Mouse (Mus musculus): ENCODE results near the gene Hspa12b. TPM values are rescaled to one million over a fixed set of nuclear protein-coding genes. Genes with fewer than 3 reads are reported as not detected.

The Hspa12b gene
- polyA plus RNA-seq, 1 experiment from 2014 or later = 25.0 TPM

DNA sequence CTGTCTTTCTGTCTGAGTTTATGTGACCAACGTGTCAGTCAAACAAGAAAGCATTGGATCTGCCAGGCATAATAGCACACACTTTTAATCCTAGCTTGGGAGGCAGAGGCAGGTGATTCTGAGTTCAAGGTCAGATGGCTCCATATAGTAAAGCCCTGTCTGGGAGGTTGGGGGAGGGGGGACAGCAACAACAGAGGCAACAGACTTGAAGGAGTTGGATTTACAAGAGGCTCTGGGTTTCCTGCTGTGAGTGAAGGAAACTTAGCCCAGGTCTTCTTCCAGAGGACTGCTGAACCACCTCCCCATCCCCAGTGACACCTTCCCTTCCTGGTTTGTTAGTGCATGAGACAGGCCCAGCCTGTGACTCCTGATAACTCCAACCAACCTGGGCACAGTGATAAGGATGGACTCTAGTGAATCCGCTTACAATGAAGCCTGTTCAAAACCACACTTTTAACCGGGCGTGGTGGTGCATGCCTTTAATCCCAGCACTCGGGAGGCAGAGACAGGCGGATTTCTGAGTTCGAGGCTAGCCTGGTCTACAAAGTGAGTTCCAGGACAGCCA, 25.2 kb downstream of the Hspa12b start:
- H3K36me3 ChIP-seq (ENCODE audit: control insufficient read depth, insufficient read depth, low read length) = peaks cover 9% of the 10 kb centered on the region
- no peak for ATAC-seq (ENCODE audit: insufficient read depth, low FRiP score)
- no peak overlapping the region for H3K4me2 ChIP-seq (ENCODE audit: low read depth, low read length)
- H3K27me3 ChIP-seq (ENCODE audit: control insufficient read depth, insufficient read depth, low read length) = no peaks in the 10 kb centered on the region
- 87% methylated on average over 7 of the region's 7 CpGs for WGBS
- H3K27ac ChIP-seq (ENCODE audit: low read length) = no peak overlapping the region
- H3K4me1 ChIP-seq (ENCODE audit: control insufficient read depth, insufficient read depth, low read length) = no peaks in the 10 kb centered on the region
- no peak overlapping the region for H3K4me3 ChIP-seq (replicated peaks; ENCODE audit: low read length)
- no peak overlapping the region for H3K9ac ChIP-seq (ENCODE audit: low read length)
- H3K9me3 ChIP-seq (replicated peaks; ENCODE audit: control insufficient read depth, low read length) = no peaks in the 10 kb centered on the region

DNA sequence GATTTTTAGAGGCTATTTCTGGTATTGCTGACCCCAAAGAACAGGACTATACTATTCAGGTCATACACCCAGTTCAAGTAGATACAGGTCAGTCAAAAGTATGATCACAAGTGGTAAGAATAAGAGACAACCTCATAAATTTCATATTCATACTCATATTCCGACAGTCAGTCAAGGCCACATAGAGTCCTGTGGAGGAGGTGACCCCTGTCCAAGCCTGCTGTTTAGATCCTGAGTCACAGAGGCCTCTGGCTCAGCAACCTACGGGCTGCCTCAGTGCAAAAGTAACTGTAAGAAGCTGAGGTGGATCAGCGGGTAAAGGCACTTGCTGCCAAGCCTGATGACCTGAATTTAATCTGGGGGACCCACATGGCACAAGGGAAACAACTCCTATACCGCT, 27.0 kb downstream of the Hspa12b start:
- no peak for ATAC-seq (ENCODE audit: insufficient read depth, low FRiP score)
- peaks cover 4% of the 10 kb centered on the region; the same call in 1 of the 2 replicates for H3K36me3 ChIP-seq (ENCODE audit: control insufficient read depth, insufficient read depth, low read length)
- no peaks in the 10 kb centered on the region for H3K27me3 ChIP-seq (ENCODE audit: control insufficient read depth, insufficient read depth, low read length)
- H3K4me2 ChIP-seq (ENCODE audit: low read depth, low read length) = no peak overlapping the region
- H3K4me1 ChIP-seq (ENCODE audit: control insufficient read depth, insufficient read depth, low read length) = peaks cover 3% of the 10 kb centered on the region
- H3K9ac ChIP-seq (ENCODE audit: low read length) = no peak overlapping the region
- H3K4me3 ChIP-seq (replicated peaks; ENCODE audit: low read length) = no peak overlapping the region
- H3K9me3 ChIP-seq (replicated peaks; ENCODE audit: control insufficient read depth, low read length) = no peaks in the 10 kb centered on the region
- H3K27ac ChIP-seq (ENCODE audit: low read length) = no peak overlapping the region
- WGBS = 92% methylated on average over 4 of the region's 4 CpGs

DNA sequence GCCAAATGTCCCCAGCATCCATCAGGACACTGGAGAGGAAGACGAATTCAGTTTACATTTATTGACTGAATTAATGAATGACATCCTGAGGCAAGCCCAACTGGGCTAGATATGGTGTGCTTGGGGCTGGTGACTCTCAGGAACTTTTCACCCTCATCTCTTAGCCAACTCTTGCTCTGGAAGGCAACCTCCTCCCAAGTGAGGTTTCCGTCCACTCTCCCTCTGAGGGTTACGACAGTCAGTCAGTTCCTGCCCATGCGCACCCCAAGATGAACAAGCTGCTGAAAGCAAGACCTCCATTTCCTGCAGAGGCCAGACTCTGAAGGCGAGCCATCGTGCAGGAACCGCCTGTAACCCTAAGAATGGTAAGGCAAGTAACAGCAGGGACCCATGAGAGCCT, 29.9 kb downstream of the Hspa12b start:
- peaks cover 10% of the 10 kb centered on the region for H3K4me1 ChIP-seq (ENCODE audit: control insufficient read depth, insufficient read depth, low read length)
- no peaks in the 10 kb centered on the region for H3K36me3 ChIP-seq (ENCODE audit: control insufficient read depth, insufficient read depth, low read length)
- no peak overlapping the region for H3K4me2 ChIP-seq (ENCODE audit: low read depth, low read length)
- H3K9me3 ChIP-seq (replicated peaks; ENCODE audit: control insufficient read depth, low read length) = no peaks in the 10 kb centered on the region
- H3K27ac ChIP-seq (ENCODE audit: low read length) = no peak overlapping the region
- 91% methylated on average over 7 of the region's 7 CpGs for WGBS
- no peaks in the 10 kb centered on the region for H3K27me3 ChIP-seq (ENCODE audit: control insufficient read depth, insufficient read depth, low read length)
- no peak overlapping the region for H3K4me3 ChIP-seq (replicated peaks; ENCODE audit: low read length)
- no peak for ATAC-seq (ENCODE audit: insufficient read depth, low FRiP score)
- no peak overlapping the region for H3K9ac ChIP-seq (ENCODE audit: low read length)

DNA sequence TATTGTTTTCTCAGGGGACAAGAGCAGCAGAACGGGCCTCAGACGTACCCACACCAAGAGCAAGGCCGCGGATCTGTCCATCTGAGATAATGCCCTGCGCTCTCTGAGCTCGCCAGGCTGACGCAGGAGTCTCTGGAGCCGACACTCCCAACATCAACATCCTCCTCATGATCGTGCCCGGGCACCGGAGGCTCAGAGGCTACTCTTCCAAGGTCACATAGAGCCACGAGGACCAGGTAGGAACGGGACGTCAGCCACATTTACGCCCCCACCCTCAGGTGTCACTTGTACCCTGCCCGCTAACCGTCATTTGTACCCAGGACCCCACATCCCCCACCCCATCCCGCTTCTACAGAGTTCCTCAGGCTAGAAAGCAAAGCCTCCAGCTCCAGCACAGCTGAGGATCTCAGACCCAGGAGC, 32.4 kb downstream of the Hspa12b start:
- Histone ChIP-seq H3K9ac (ENCODE audit: low read length) (peak overlapping the region; percentile 89), H3K4me2 (ENCODE audit: low read depth, low read length) (peak overlapping the region; percentile 81), H3K4me1 (ENCODE audit: control insufficient read depth, insufficient read depth, low read length) (peaks cover 10% of the 10 kb centered on the region), H3K27ac (ENCODE audit: low read length) (peak overlapping the region; percentile 81), H3K36me3 (ENCODE audit: control insufficient read depth, insufficient read depth, low read length) (no peaks in the 10 kb centered on the region), H3K27me3 (ENCODE audit: control insufficient read depth, insufficient read depth, low read length) (no peaks in the 10 kb centered on the region; the same call in 1 of the 2 replicates), H3K4me3 (replicated peaks; ENCODE audit: low read length) (peak overlapping the region; percentile 79), H3K9me3 (replicated peaks; ENCODE audit: control insufficient read depth, low read length) (no peaks in the 10 kb centered on the region)
- ATAC-seq (ENCODE audit: insufficient read depth, low FRiP score) = peak; percentile 48
- under 1% methylated on average over 18 of the region's 18 CpGs for WGBS

DNA sequence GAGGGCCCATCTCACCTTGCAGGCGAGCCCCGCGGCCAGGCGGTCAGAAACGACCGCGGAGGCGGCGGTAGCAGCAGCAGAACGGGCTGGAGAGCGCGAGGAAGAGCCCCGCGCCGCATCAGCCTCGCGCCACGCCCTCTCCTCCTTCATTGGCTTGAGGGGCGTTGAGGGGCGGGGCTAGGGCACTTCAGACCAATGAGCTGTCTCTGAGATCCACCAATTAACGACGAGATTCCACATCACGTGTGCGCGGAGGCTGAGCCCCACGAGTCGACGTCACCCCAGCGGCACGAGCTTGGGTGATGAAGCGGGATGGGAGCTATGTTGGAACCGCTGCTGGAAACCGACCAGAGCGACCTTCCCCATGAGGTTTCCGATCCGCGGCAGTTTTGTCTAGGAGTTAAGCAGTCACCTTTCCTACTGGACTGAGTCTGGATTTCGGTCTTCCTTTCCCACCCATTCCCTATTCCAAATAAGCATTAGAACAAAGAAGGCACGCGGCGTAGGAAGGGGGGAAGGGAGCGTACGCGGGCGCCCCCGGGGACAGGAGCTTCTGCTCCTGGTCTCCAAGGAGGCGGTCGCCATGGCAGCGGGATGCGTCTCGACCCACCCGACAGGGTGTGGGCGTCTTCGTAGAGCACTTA, 33.0 kb downstream of the Hspa12b start, which contains the start of gene 1700037H04Rik:
Gene 1700037H04Rik, minus strand, starts transcription at position 144 of the 644 bp plus-strand sequence.
- Histone ChIP-seq H3K27ac (ENCODE audit: low read length) (peak within 1 kb of the TSS; percentile 93), H3K4me1 (ENCODE audit: control insufficient read depth, insufficient read depth, low read length) (peaks cover 10% of the 10 kb centered on the region), H3K9me3 (replicated peaks; ENCODE audit: control insufficient read depth, low read length) (0 out of 2 replicates have a peak, but pooled peaks cover 3% of the 10 kb centered on the region), H3K36me3 (ENCODE audit: control insufficient read depth, insufficient read depth, low read length) (no peaks in the 10 kb centered on the region), H3K4me3 (replicated peaks; ENCODE audit: low read length) (peak within 1 kb of the TSS; percentile 79), H3K4me2 (ENCODE audit: low read depth, low read length) (peak within 1 kb of the TSS; percentile 93), H3K9ac (ENCODE audit: low read length) (peak within 1 kb of the TSS; percentile 89), H3K27me3 (ENCODE audit: control insufficient read depth, insufficient read depth, low read length) (no peaks in the 10 kb centered on the region; the same call in 1 of the 2 replicates)
- WGBS = under 1% methylated on average over 54 of the region's 54 CpGs
- peak; percentile 97 for ATAC-seq (ENCODE audit: insufficient read depth, low FRiP score)

DNA sequence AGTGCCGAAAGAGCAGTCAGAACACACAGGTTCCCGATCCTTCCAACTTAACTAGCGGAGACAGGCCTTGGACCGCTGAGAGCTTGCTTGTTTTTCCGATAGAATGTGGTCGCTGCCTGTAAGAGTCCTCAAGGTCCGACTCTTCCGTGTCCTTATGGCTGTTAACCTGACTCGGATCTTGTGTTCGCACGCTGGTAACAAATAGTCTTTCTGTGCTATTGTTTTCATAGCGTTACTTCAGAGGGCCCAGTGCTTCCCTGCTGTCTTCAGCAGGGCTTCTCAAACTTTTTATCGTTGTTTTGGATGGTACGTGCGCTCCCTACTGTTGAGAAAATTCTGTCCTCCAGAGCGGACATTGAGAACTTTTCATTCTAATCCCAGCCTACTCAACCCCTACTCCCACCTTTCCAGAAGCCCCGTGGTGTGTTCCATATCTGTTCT, 33.6 kb downstream of the Hspa12b start:
- H3K9ac ChIP-seq (ENCODE audit: low read length) = peak overlapping the region; percentile 86
- no peak for ATAC-seq (ENCODE audit: insufficient read depth, low FRiP score)
- peaks cover 10% of the 10 kb centered on the region for H3K4me1 ChIP-seq (ENCODE audit: control insufficient read depth, insufficient read depth, low read length)
- peak overlapping the region; percentile 93 for H3K27ac ChIP-seq (ENCODE audit: low read length)
- H3K9me3 ChIP-seq (replicated peaks; ENCODE audit: control insufficient read depth, low read length) = 0 out of 2 replicates have a peak, but pooled peaks cover 3% of the 10 kb centered on the region
- H3K4me3 ChIP-seq (replicated peaks; ENCODE audit: low read length) = peak overlapping the region; percentile 79
- no peaks in the 10 kb centered on the region for H3K36me3 ChIP-seq (ENCODE audit: control insufficient read depth, insufficient read depth, low read length)
- under 1% methylated on average over 17 of the region's 17 CpGs for WGBS
- H3K4me2 ChIP-seq (ENCODE audit: low read depth, low read length) = peak overlapping the region; percentile 93
- no peaks in the 10 kb centered on the region; the same call in 1 of the 2 replicates for H3K27me3 ChIP-seq (ENCODE audit: control insufficient read depth, insufficient read depth, low read length)

DNA sequence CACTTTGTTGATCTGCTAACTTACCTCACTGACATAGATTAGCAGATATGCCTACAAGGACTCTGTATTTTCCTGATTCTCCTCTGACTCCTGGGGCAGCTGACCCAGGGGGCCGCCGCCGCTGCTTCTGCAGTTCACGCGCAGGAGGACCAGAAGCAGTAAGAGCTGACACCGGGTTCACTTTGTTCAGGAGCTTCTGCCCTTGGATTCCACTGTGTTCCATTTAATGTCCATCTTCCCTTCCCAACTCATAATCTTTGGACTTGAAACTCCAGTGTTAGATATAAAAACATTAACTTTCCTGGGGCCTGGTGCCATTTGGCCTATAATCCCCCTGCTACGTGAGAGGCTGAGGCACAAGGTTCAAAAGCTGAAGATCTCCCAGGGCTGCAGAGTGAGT, 36.8 kb downstream of the Hspa12b start:
- H3K4me3 ChIP-seq (replicated peaks; ENCODE audit: low read length) = no peak overlapping the region
- no peak overlapping the region for H3K9ac ChIP-seq (ENCODE audit: low read length)
- H3K27ac ChIP-seq (ENCODE audit: low read length) = no peak overlapping the region
- no peaks in the 10 kb centered on the region for H3K36me3 ChIP-seq (ENCODE audit: control insufficient read depth, insufficient read depth, low read length)
- H3K27me3 ChIP-seq (ENCODE audit: control insufficient read depth, insufficient read depth, low read length) = no peaks in the 10 kb centered on the region; the same call in 1 of the 2 replicates
- peaks cover 8% of the 10 kb centered on the region for H3K4me1 ChIP-seq (ENCODE audit: control insufficient read depth, insufficient read depth, low read length)
- no peak overlapping the region for H3K4me2 ChIP-seq (ENCODE audit: low read depth, low read length)
- ATAC-seq (ENCODE audit: insufficient read depth, low FRiP score) = no peak
- WGBS = 80% methylated on average over 7 of the region's 7 CpGs
- 0 out of 2 replicates have a peak, but pooled peaks cover 3% of the 10 kb centered on the region for H3K9me3 ChIP-seq (replicated peaks; ENCODE audit: control insufficient read depth, low read length)

DNA sequence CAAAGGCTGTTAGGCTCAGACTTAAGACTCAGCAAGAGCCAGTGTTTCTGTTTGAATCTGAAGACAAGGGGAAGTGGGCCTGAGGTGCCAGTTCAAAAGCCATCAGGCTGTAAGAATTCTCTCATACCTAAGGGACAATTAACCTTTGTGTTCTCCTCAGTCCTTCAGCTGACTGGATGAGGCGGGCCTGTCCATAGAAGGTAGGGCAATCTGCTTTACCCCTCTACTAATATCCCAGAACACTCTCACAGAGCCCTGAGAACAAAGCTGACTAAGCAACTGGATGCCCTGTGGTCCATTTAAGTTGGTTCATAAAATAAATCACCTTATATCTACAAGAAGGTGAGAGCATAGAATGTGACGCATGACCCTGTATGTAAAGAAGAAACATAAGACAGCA, 39.1 kb downstream of the Hspa12b start:
- H3K36me3 ChIP-seq (ENCODE audit: control insufficient read depth, insufficient read depth, low read length) = no peaks in the 10 kb centered on the region
- H3K4me3 ChIP-seq (replicated peaks; ENCODE audit: low read length) = no peak overlapping the region
- H3K9me3 ChIP-seq (replicated peaks; ENCODE audit: control insufficient read depth, low read length) = 0 out of 2 replicates have a peak, but pooled peaks cover 3% of the 10 kb centered on the region
- ATAC-seq (ENCODE audit: insufficient read depth, low FRiP score) = no peak
- no peak overlapping the region for H3K27ac ChIP-seq (ENCODE audit: low read length)
- no peaks in the 10 kb centered on the region; the same call in 1 of the 2 replicates for H3K4me1 ChIP-seq (ENCODE audit: control insufficient read depth, insufficient read depth, low read length)
- no peak overlapping the region for H3K9ac ChIP-seq (ENCODE audit: low read length)
- WGBS = 90% methylated on average over 2 of the region's 2 CpGs
- no peaks in the 10 kb centered on the region; the same call in 1 of the 2 replicates for H3K27me3 ChIP-seq (ENCODE audit: control insufficient read depth, insufficient read depth, low read length)
- no peak overlapping the region for H3K4me2 ChIP-seq (ENCODE audit: low read depth, low read length)

DNA sequence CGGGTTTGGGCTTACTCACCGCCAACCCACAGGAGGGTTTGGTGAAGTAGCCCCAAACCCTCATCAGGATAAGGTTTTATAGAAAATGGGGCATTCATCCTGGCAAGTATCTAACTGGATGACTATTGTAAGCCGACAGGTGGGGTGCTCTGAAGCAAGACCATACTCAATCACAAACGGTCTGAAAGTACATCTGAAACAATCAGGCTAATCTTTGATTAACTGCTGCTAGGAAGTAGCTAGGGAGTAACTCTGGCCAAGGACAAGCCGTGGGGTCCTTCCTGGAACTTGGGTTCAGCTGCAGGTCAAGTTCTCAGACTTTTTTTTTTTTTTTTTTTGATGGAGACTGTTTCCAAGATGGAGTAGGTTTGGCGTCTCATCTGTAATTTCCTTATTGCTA, 40.9 kb downstream of the Hspa12b start:
- Histone ChIP-seq H3K9me3 (replicated peaks; ENCODE audit: control insufficient read depth, low read length) (0 out of 2 replicates have a peak, but pooled peaks cover 3% of the 10 kb centered on the region), H3K27ac (ENCODE audit: low read length) (no peak overlapping the region), H3K27me3 (ENCODE audit: control insufficient read depth, insufficient read depth, low read length) (peaks cover 5% of the 10 kb centered on the region), H3K4me2 (ENCODE audit: low read depth, low read length) (no peak overlapping the region), H3K36me3 (ENCODE audit: control insufficient read depth, insufficient read depth, low read length) (no peaks in the 10 kb centered on the region), H3K4me3 (replicated peaks; ENCODE audit: low read length) (no peak overlapping the region), H3K9ac (ENCODE audit: low read length) (no peak overlapping the region), H3K4me1 (ENCODE audit: control insufficient read depth, insufficient read depth, low read length) (peaks cover 9% of the 10 kb centered on the region; the same call in 1 of the 2 replicates)
- no peak for ATAC-seq (ENCODE audit: insufficient read depth, low FRiP score)
- WGBS = 75% methylated on average over 6 of the region's 6 CpGs
